Mouse (Mus musculus) heart, postnatal 0 days (tissue): ENCODE measurements around the gene Fnip1. TPM values are rescaled to one million over a fixed set of nuclear protein-coding genes. Genes with fewer than 3 reads are reported as not detected.

Experiments used
- ATAC-seq: fragments of 200-750 bp; cut with Nextera tagmentation; 2 replicates; pipeline ENCODE4 v1.8.0; 2017; ENCODE audit warnings: low read depth, moderate number of reproducible peaks, moderate library complexity; ENCODE audit not compliant: insufficient read depth
- DNase-seq: peaks from one replicate; pipeline ENCODE4 v3.0.0-alpha.2; 2016; ENCODE audit warnings: low spot score
- H3K27ac ChIP-seq: fragments of 300-500 bp; sonication (generic); 2 replicates; pipeline ENCODE4 v1.5.1; 2014; ENCODE audit warnings: low read depth, mild to moderate bottlenecking
- H3K27me3 ChIP-seq: fragments of 300-500 bp; sonication (generic); 2 replicates; pipeline ENCODE4 v1.6.1; 2014; ENCODE audit warnings: low read length, mixed read lengths; ENCODE audit not compliant: control insufficient read depth, insufficient read depth
- H3K36me3 ChIP-seq: fragments of 300-500 bp; sonication (generic); replicated peaks from 2 replicates; pipeline ENCODE4 v1.6.1; 2014; ENCODE audit warnings: low read length, mixed read lengths; ENCODE audit not compliant: control insufficient read depth, insufficient read depth
- H3K4me1 ChIP-seq: fragments of 300-500 bp; sonication (generic); 2 replicates; pipeline ENCODE4 v1.6.1; 2014; ENCODE audit warnings: antibody characterized with exemption; ENCODE audit not compliant: control insufficient read depth, insufficient read depth
- H3K4me2 ChIP-seq: fragments of 300-500 bp; sonication (generic); 2 replicates; pipeline ENCODE4 v1.6.1; 2014; ENCODE audit warnings: low read depth, mild to moderate bottlenecking, low read length, moderate library complexity
- H3K4me3 ChIP-seq: fragments of 300-500 bp; sonication (generic); 2 replicates; pipeline ENCODE4 v1.5.1; 2014; ENCODE audit warnings: low read depth, low read length
- H3K9ac ChIP-seq: fragments of 300-500 bp; sonication (generic); replicated peaks from 2 replicates; pipeline ENCODE4 v1.6.1; 2014; ENCODE audit warnings: low read depth, low read length, mixed read lengths
- H3K9me3 ChIP-seq: fragments of 300-500 bp; sonication (generic); replicated peaks from 2 replicates; pipeline ENCODE4 v1.6.1; 2016; ENCODE audit warnings: low read length; ENCODE audit not compliant: control insufficient read depth
- CTCF ChIP-seq: IDR thresholded peaks from 2 replicates; pipeline ENCODE4 v1.5.1; 2016; ENCODE audit warnings: antibody characterized with exemption, control low read depth, low read depth
- EP300 ChIP-seq: IDR thresholded peaks from 2 replicates; pipeline ENCODE4 v1.6.1; 2016; ENCODE audit warnings: antibody characterized with exemption, low read depth
- WGBS: fragments of 180-500 bp; shearing (Covaris S2); extraction: QIAGEN DNeasy Blood & Tissue Kit; methylation state at CpG from one replicate; pipeline ENCODE4 v1.1.7; 2014; 5-methylcytosine and 5-hydroxymethylcytosine counted together
- polyA plus RNA-seq: library from polyadenylated mRNA; unstranded; fragments of >200 nt; fragmentation: Nextera tagmentation; extraction: Ambion mirVana; gene quantifications from 2 replicates; pipeline ENCODE4 v1.2.1, GENCODE M21; 2015
- total RNA-seq: library from RNA; depleted of rRNA; stranded (reverse); fragments of >200 nt; gene quantifications from 2 replicates; pipeline ENCODE4 v1.2.3, GENCODE M21; 2014; ENCODE audit warnings: low replicate concordance

Gene Fnip1
- total and polyA plus RNA-seq, 2 experiments from 2014 or later = 8.8 to 27.2 TPM

DNA sequence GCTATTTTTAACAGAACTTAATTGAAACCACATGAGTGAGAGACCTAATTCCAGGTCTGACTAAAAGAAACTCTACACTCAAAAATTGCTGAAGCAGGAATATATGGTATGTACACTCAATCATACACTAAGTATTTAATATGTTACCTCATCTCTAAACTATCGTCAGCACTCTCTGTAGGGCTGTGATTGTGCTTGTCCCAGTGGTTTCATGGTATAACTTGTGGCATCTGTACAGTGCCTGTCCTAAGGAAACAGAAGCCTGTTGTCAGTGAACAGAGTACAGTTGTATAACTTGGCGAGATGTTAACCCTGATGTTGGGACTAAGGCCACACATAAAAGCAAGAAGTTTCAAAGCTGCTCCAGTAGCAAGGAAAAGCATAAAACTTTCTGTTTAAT is 10.9 kb upstream of the Fnip1 start:
- WGBS = 60% methylated on average over 2 of the region's 2 CpGs
- no peak overlapping the region for H3K27ac ChIP-seq
- ATAC-seq = no peak

GRCm38 (mm10) chr11:54427695-54428352 is 10.2 kb upstream of the Fnip1 start:
- DNase-seq = no peak
- H3K27ac ChIP-seq = no peak overlapping the region
- H3K36me3 ChIP-seq = no peaks in the 10 kb centered on the region
- no peak for ATAC-seq
- WGBS = 63% methylated on average over 12 of the region's 12 CpGs
- H3K27me3 ChIP-seq = no peaks in the 10 kb centered on the region
- H3K4me1 ChIP-seq = no peaks in the 10 kb centered on the region
- no peak for TF ChIP-seq EP300
- no peak for TF ChIP-seq CTCF
- no peak overlapping the region for H3K4me3 ChIP-seq
- H3K4me2 ChIP-seq = no peak overlapping the region
- no peak overlapping the region for H3K9ac ChIP-seq
- H3K9me3 ChIP-seq = no peaks in the 10 kb centered on the region

More for the DNA sequence above, 10.9 kb upstream of the Fnip1 start:
- Histone ChIP-seq H3K27me3 (no peaks in the 10 kb centered on the region), H3K9me3 (no peaks in the 10 kb centered on the region), H3K9ac (no peak overlapping the region), H3K36me3 (no peaks in the 10 kb centered on the region), H3K4me3 (no peak overlapping the region), H3K4me1 (no peaks in the 10 kb centered on the region), H3K4me2 (no peak overlapping the region)
- TF ChIP-seq CTCF = no peak
- TF ChIP-seq EP300 = no peak
- no peak for DNase-seq

- ATAC-seq (no peak), DNase-seq (no peak)
- Histone ChIP-seq H3K4me3 (no peak overlapping the region), H3K36me3 (no peaks in the 10 kb centered on the region), H3K9ac (no peak overlapping the region), H3K27me3 (no peaks in the 10 kb centered on the region), H3K4me2 (no peak overlapping the region), H3K4me1 (no peaks in the 10 kb centered on the region), H3K9me3 (no peaks in the 10 kb centered on the region), H3K27ac (no peak overlapping the region)
- WGBS = 90% methylated on average over 2 of the region's 2 CpGs
- TF ChIP-seq CTCF (no peak), EP300 (no peak)
Measured at GRCm38 (mm10) chr11:54429224-54429623, 8.8 kb upstream of the Fnip1 start.

GRCm38 (mm10) chr11:54435797-54436196 is 2.2 kb upstream of the Fnip1 start:
- no peak overlapping the region for H3K27ac ChIP-seq
- DNase-seq = no peak
- H3K9me3 ChIP-seq = no peaks in the 10 kb centered on the region
- H3K4me3 ChIP-seq = no peak overlapping the region
- no peak for ATAC-seq
- no peaks in the 10 kb centered on the region for H3K27me3 ChIP-seq
- H3K9ac ChIP-seq = no peak overlapping the region
- no peaks in the 10 kb centered on the region for H3K36me3 ChIP-seq
- H3K4me1 ChIP-seq = peaks cover 10% of the 10 kb centered on the region
- no peak for TF ChIP-seq EP300
- TF ChIP-seq CTCF = no peak
- no peak overlapping the region for H3K4me2 ChIP-seq
- WGBS = 92% methylated on average over 1 of the region's 1 CpGs

GRCm38 (mm10) chr11:54437310-54437822 is 633 bp upstream of the Fnip1 start:
- DNase-seq (no peak), ATAC-seq (no peak)
- H3K27me3 ChIP-seq = no peaks in the 10 kb centered on the region
- H3K36me3 ChIP-seq = no peaks in the 10 kb centered on the region
- WGBS = 39% methylated on average over 8 of the region's 8 CpGs
- peak overlapping the region; percentile 99 for H3K4me3 ChIP-seq
- no peaks in the 10 kb centered on the region for H3K9me3 ChIP-seq
- peaks cover 14% of the 10 kb centered on the region for H3K4me1 ChIP-seq
- H3K27ac ChIP-seq = 0 out of 2 replicates have a peak overlapping the region, but pooled peaks have one; percentile 50
- peak overlapping the region; percentile 98 for H3K9ac ChIP-seq
- TF ChIP-seq EP300 (no peak), CTCF (no peak)
- H3K4me2 ChIP-seq = peak overlapping the region; percentile 59
